Mouse (Mus musculus): ENCODE data around the gene Cpvl.

Gene Cpvl

GRCm38 (mm10) chr6:53937143-53938134 lies 41.0 kb downstream of the Cpvl start:
- WGBS: 92% methylated on average over 15 of the region's 15 CpGs

GRCm38 (mm10) chr6:53931605-53932004 lies 46.9 kb downstream of the Cpvl start:
- 84% methylated on average over 8 of the region's 8 CpGs for WGBS

- 89% methylated on average over 4 of the region's 4 CpGs for WGBS
Measured at GRCm38 (mm10) chr6:53929858-53930257, 48.6 kb downstream of the Cpvl start.

GRCm38 (mm10) chr6:53926197-53926596 lies 52.3 kb downstream of the Cpvl start:
- WGBS: 88% methylated on average over 2 of the region's 2 CpGs

- 69% methylated on average over 8 of the region's 8 CpGs for WGBS
Measured at GRCm38 (mm10) chr6:53925192-53925591, 53.3 kb downstream of the Cpvl start.

- 81% methylated on average over 7 of the region's 7 CpGs for WGBS
Measured at GRCm38 (mm10) chr6:53920041-53920440, 58.4 kb downstream of the Cpvl start.

- 97% methylated on average over 6 of the region's 6 CpGs for WGBS
Measured at GRCm38 (mm10) chr6:53917026-53917558, 61.4 kb downstream of the Cpvl start.

GRCm38 (mm10) chr6:53915347-53915746 lies 63.1 kb downstream of the Cpvl start:
- WGBS: 96% methylated on average over 3 of the region's 3 CpGs

- WGBS: 91% methylated on average over 7 of the region's 7 CpGs
Measured at GRCm38 (mm10) chr6:53913151-53913550, 65.3 kb downstream of the Cpvl start.

GRCm38 (mm10) chr6:53912112-53912782 lies 66.2 kb downstream of the Cpvl start:
- 89% methylated on average over 6 of the region's 6 CpGs for WGBS

- 63% methylated on average over 3 of the region's 3 CpGs for WGBS
Measured at GRCm38 (mm10) chr6:53909986-53910385, 68.5 kb downstream of the Cpvl start.

GRCm38 (mm10) chr6:53909446-53909845 lies 69.0 kb downstream of the Cpvl start:
- 47% methylated on average over 4 of the region's 5 CpGs for WGBS

- 75% methylated on average over 4 of the region's 4 CpGs for WGBS
Measured at GRCm38 (mm10) chr6:53906871-53907270, 71.6 kb downstream of the Cpvl start.

- 64% methylated on average over 1 of the region's 1 CpGs for WGBS
Measured at GRCm38 (mm10) chr6:53906051-53906462, 72.4 kb downstream of the Cpvl start.

- 86% methylated on average over 4 of the region's 4 CpGs for WGBS
Measured at GRCm38 (mm10) chr6:53905576-53905975, 72.9 kb downstream of the Cpvl start.

GRCm38 (mm10) chr6:53904703-53905395 lies 73.6 kb downstream of the Cpvl start:
- 98% methylated on average over 4 of the region's 4 CpGs for WGBS

- 89% methylated on average over 3 of the region's 3 CpGs for WGBS
Measured at GRCm38 (mm10) chr6:53904186-53904585, 74.3 kb downstream of the Cpvl start.

GRCm38 (mm10) chr6:53901741-53902140 lies 76.7 kb downstream of the Cpvl start:
- WGBS: 91% methylated on average over 8 of the region's 8 CpGs

GRCm38 (mm10) chr6:53897872-53898464 lies 80.5 kb downstream of the Cpvl start:
- 75% methylated on average over 7 of the region's 7 CpGs for WGBS

- 66% methylated on average over 6 of the region's 6 CpGs for WGBS
Measured at GRCm38 (mm10) chr6:53897126-53897525, 81.3 kb downstream of the Cpvl start.

- WGBS: 82% methylated on average over 3 of the region's 3 CpGs
Measured at GRCm38 (mm10) chr6:53893731-53894130, 84.7 kb downstream of the Cpvl start.
